Mouse (Mus musculus) neural tube, embryonic 13.5 days (tissue): ENCODE data around the gene Gm9936. TPM values are rescaled to one million over a fixed set of nuclear protein-coding genes. Genes with fewer than 3 reads are reported as not detected.
A peak's percentile ranks its signal among the peaks of the same experiment; 100 is the strongest.

ENCODE experiments used
- ATAC-seq: fragments of 200-750 bp; cut with Nextera tagmentation; 2 replicates; pipeline ENCODE4 v1.8.0; 2017; ENCODE audit warnings: low read depth, mild to moderate bottlenecking, moderate TSS enrichment, moderate library complexity
- H3K27ac ChIP-seq: fragments of 300-500 bp; sonication (generic); replicated peaks from 2 replicates; pipeline ENCODE4 v1.5.1; 2015; ENCODE audit warnings: moderate library complexity, mild to moderate bottlenecking, inconsistent platforms
- H3K27me3 ChIP-seq: fragments of 300-500 bp; sonication (generic); 2 replicates; pipeline ENCODE4 v1.6.1; 2015; ENCODE audit warnings: mild to moderate bottlenecking, inconsistent platforms
- H3K36me3 ChIP-seq: fragments of 300-500 bp; sonication (generic); 2 replicates; pipeline ENCODE4 v1.6.1; 2015; ENCODE audit warnings: mild to moderate bottlenecking, inconsistent platforms
- H3K4me1 ChIP-seq: fragments of 300-500 bp; sonication (generic); replicated peaks from 2 replicates; pipeline ENCODE4 v1.6.1; 2015; ENCODE audit warnings: inconsistent platforms
- H3K4me2 ChIP-seq: fragments of 300-500 bp; sonication (generic); 2 replicates; pipeline ENCODE4 v1.6.1; 2015; ENCODE audit warnings: inconsistent platforms, mild to moderate bottlenecking, moderate library complexity
- H3K4me3 ChIP-seq: fragments of 300-500 bp; sonication (generic); 2 replicates; pipeline ENCODE4 v1.5.1; 2015; ENCODE audit warnings: mild to moderate bottlenecking, inconsistent platforms
- H3K9ac ChIP-seq: fragments of 300-500 bp; sonication (generic); 2 replicates; pipeline ENCODE4 v1.6.1; 2015; ENCODE audit warnings: moderate library complexity, mild to moderate bottlenecking, inconsistent platforms
- H3K9me3 ChIP-seq: fragments of 300-500 bp; sonication (generic); 2 replicates; pipeline ENCODE4 v1.6.1; 2016; ENCODE audit warnings: inconsistent platforms
- WGBS: fragments of 180-500 bp; shearing (Covaris S2); methylation state at CpG from one replicate; pipeline ENCODE4 v1.1.7; 2015; 5-methylcytosine and 5-hydroxymethylcytosine counted together
- polyA plus RNA-seq: library from polyadenylated mRNA; unstranded; fragments of >200 nt; fragmentation: Nextera tagmentation; extraction: Ambion mirVana; gene quantifications from 2 replicates; pipeline ENCODE4 v1.2.1, GENCODE M21; 2015

Gm9936 gene
- polyA plus RNA-seq, 1 experiment from 2014 or later, result 1.3 TPM

- Histone ChIP-seq H3K27me3 (no peaks in the 10 kb centered on the region), H3K9me3 (no peaks in the 10 kb centered on the region), H3K4me3 (no peak overlapping the region), H3K27ac (no peak overlapping the region), H3K4me2 (no peak overlapping the region), H3K9ac (no peak overlapping the region), H3K4me1 (peaks cover 15% of the 10 kb centered on the region), H3K36me3 (no peaks in the 10 kb centered on the region)
- 87% methylated on average over 12 of the region's 12 CpGs for WGBS
- no peak for ATAC-seq
Observed at GRCm38 (mm10) chr5:114827427-114827826, 31.1 kb downstream of the Gm9936 start.

- H3K4me2 ChIP-seq, result peak overlapping the region; percentile 60
- no peaks in the 10 kb centered on the region for H3K27me3 ChIP-seq
- peak overlapping the region; percentile 52 for H3K27ac ChIP-seq
- peaks cover 17% of the 10 kb centered on the region for H3K4me1 ChIP-seq
- peaks cover 5% of the 10 kb centered on the region for H3K36me3 ChIP-seq
- 0 out of 2 replicates have a peak, but pooled peaks cover 3% of the 10 kb centered on the region for H3K9me3 ChIP-seq
- WGBS, result 9% methylated on average over 27 of the region's 27 CpGs
- H3K9ac ChIP-seq, result peak overlapping the region; percentile 56
- ATAC-seq, result peak; percentile 58
- peak overlapping the region; percentile 35 for H3K4me3 ChIP-seq
Observed at GRCm38 (mm10) chr5:114825978-114826691, 32.3 kb downstream of the Gm9936 start.

- no peak overlapping the region for H3K9ac ChIP-seq
- no peak overlapping the region for H3K27ac ChIP-seq
- H3K36me3 ChIP-seq, result peaks cover 5% of the 10 kb centered on the region
- peak; percentile 37; the same call in 1 of the 2 replicates for ATAC-seq
- peaks cover 17% of the 10 kb centered on the region for H3K4me1 ChIP-seq
- H3K27me3 ChIP-seq, result no peaks in the 10 kb centered on the region
- WGBS, result 17% methylated on average over 9 of the region's 9 CpGs
- 0 out of 2 replicates have a peak overlapping the region, but pooled peaks have one; percentile 77 for H3K4me3 ChIP-seq
- 0 out of 2 replicates have a peak, but pooled peaks cover 3% of the 10 kb centered on the region for H3K9me3 ChIP-seq
- no peak overlapping the region for H3K4me2 ChIP-seq
Observed at GRCm38 (mm10) chr5:114824197-114824596, 34.3 kb downstream of the Gm9936 start.

- Histone ChIP-seq H3K27ac (peak within 1 kb of the TSS; percentile 91), H3K4me2 (peak within 1 kb of the TSS; percentile 62), H3K4me1 (peaks cover 17% of the 10 kb centered on the region), H3K4me3 (peak within 1 kb of the TSS; percentile 77), H3K27me3 (no peaks in the 10 kb centered on the region), H3K9ac (peak within 1 kb of the TSS; percentile 92), H3K9me3 (0 out of 2 replicates have a peak, but pooled peaks cover 3% of the 10 kb centered on the region), H3K36me3 (peaks cover 5% of the 10 kb centered on the region)
- WGBS, result 7% methylated on average over 53 of the region's 53 CpGs
- peak; percentile 87 for ATAC-seq
Observed at GRCm38 (mm10) chr5:114822796-114823688, 35.4 kb downstream of the Gm9936 start, which contains the start of gene 1500011B03Rik. 1500011B03Rik (minus strand) TSS chr5:114823468.

GRCm38 (mm10) chr5:114818124-114818523 lies 40.4 kb downstream of the Gm9936 start:
- Histone ChIP-seq H3K4me2 (no peak overlapping the region), H3K36me3 (peaks cover 8% of the 10 kb centered on the region), H3K27ac (no peak overlapping the region), H3K27me3 (no peaks in the 10 kb centered on the region), H3K9ac (no peak overlapping the region), H3K9me3 (0 out of 2 replicates have a peak, but pooled peaks cover 3% of the 10 kb centered on the region), H3K4me1 (peaks cover 6% of the 10 kb centered on the region), H3K4me3 (no peak overlapping the region)
- WGBS, result 77% methylated on average over 11 of the region's 11 CpGs
- no peak for ATAC-seq

GRCm38 (mm10) chr5:114816599-114816998 lies 41.9 kb downstream of the Gm9936 start:
- WGBS, result 66% methylated on average over 6 of the region's 6 CpGs
- peaks cover 14% of the 10 kb centered on the region for H3K4me1 ChIP-seq
- no peak overlapping the region for H3K27ac ChIP-seq
- H3K36me3 ChIP-seq, result peaks cover 6% of the 10 kb centered on the region
- H3K4me2 ChIP-seq, result no peak overlapping the region
- H3K9ac ChIP-seq, result no peak overlapping the region
- H3K4me3 ChIP-seq, result no peak overlapping the region
- 0 out of 2 replicates have a peak, but pooled peaks cover 2% of the 10 kb centered on the region for H3K9me3 ChIP-seq
- no peaks in the 10 kb centered on the region for H3K27me3 ChIP-seq
- no peak for ATAC-seq

GRCm38 (mm10) chr5:114813525-114814181 lies 44.8 kb downstream of the Gm9936 start:
- H3K4me1 ChIP-seq, result peaks cover 33% of the 10 kb centered on the region
- H3K4me2 ChIP-seq, result peak overlapping the region; percentile 79
- peak overlapping the region; percentile 97 for H3K27ac ChIP-seq
- peak; percentile 98 for ATAC-seq
- H3K36me3 ChIP-seq, result peaks cover 24% of the 10 kb centered on the region
- H3K27me3 ChIP-seq, result no peaks in the 10 kb centered on the region
- peak overlapping the region; percentile 92 for H3K9ac ChIP-seq
- no peaks in the 10 kb centered on the region for H3K9me3 ChIP-seq
- H3K4me3 ChIP-seq, result peak overlapping the region; percentile 82
- under 1% methylated on average over 50 of the region's 50 CpGs for WGBS

GRCm38 (mm10) chr5:114809826-114810225 lies 48.7 kb downstream of the Gm9936 start:
- Histone ChIP-seq H3K9ac (no peak overlapping the region), H3K27me3 (no peaks in the 10 kb centered on the region), H3K27ac (no peak overlapping the region), H3K4me1 (peaks cover 49% of the 10 kb centered on the region), H3K4me3 (no peak overlapping the region), H3K4me2 (no peak overlapping the region), H3K9me3 (no peaks in the 10 kb centered on the region), H3K36me3 (peaks cover 52% of the 10 kb centered on the region)
- 92% methylated on average over 5 of the region's 5 CpGs for WGBS
- no peak for ATAC-seq

GRCm38 (mm10) chr5:114809181-114809756 lies 49.2 kb downstream of the Gm9936 start:
- Histone ChIP-seq H3K4me2 (no peak overlapping the region), H3K36me3 (peaks cover 58% of the 10 kb centered on the region), H3K4me3 (no peak overlapping the region), H3K9me3 (no peaks in the 10 kb centered on the region), H3K4me1 (peaks cover 49% of the 10 kb centered on the region), H3K27ac (no peak overlapping the region), H3K9ac (no peak overlapping the region), H3K27me3 (no peaks in the 10 kb centered on the region)
- WGBS, result 84% methylated on average over 10 of the region's 10 CpGs
- no peak for ATAC-seq

- no peaks in the 10 kb centered on the region for H3K27me3 ChIP-seq
- no peak overlapping the region for H3K4me3 ChIP-seq
- H3K4me1 ChIP-seq, result peaks cover 49% of the 10 kb centered on the region
- H3K9ac ChIP-seq, result no peak overlapping the region
- WGBS, result 83% methylated on average over 8 of the region's 8 CpGs
- H3K4me2 ChIP-seq, result no peak overlapping the region
- no peak for ATAC-seq
- H3K27ac ChIP-seq, result no peak overlapping the region
- peaks cover 67% of the 10 kb centered on the region for H3K36me3 ChIP-seq
- H3K9me3 ChIP-seq, result no peaks in the 10 kb centered on the region
Observed at GRCm38 (mm10) chr5:114808385-114808784, 50.1 kb downstream of the Gm9936 start.

GRCm38 (mm10) chr5:114807893-114808292 lies 50.6 kb downstream of the Gm9936 start:
- Histone ChIP-seq H3K9ac (no peak overlapping the region), H3K4me2 (no peak overlapping the region), H3K4me3 (no peak overlapping the region), H3K27ac (no peak overlapping the region), H3K9me3 (no peaks in the 10 kb centered on the region), H3K27me3 (no peaks in the 10 kb centered on the region), H3K36me3 (peaks cover 72% of the 10 kb centered on the region), H3K4me1 (peaks cover 47% of the 10 kb centered on the region)
- no peak for ATAC-seq
- 70% methylated on average over 6 of the region's 6 CpGs for WGBS
